Mouse (Mus musculus): Measurements from ENCODE around the gene Gpr84. TPM values are rescaled to one million over a fixed set of nuclear protein-coding genes. Genes with fewer than 3 reads are reported as not detected.

Gene Gpr84
- polyA plus RNA-seq, 1 experiment, result 0.43 TPM

- TF ChIP-seq CTCF (IDR thresholded peaks at IDR 0.05; ENCODE audit: control insufficient read depth, insufficient read depth, insufficient replicate concordance, low read depth, low read length) (no peak), POLR2A (IDR thresholded peaks at IDR 0.05; ENCODE audit: control insufficient read depth, low read depth, low read length) (no peak)
- Histone ChIP-seq H3K4me3 (ENCODE audit: control insufficient read depth, low read depth, low read length) (no peak overlapping the region), H3K27me3 (ENCODE audit: control insufficient read depth, insufficient read depth, low read length) (no peaks in the 10 kb centered on the region), H3K4me1 (ENCODE audit: control insufficient read depth, insufficient read depth, low read length) (peaks cover 3% of the 10 kb centered on the region), H3K27ac (ENCODE audit: control insufficient read depth, insufficient read depth, low read depth, low read length) (no peak overlapping the region), H3K36me3 (ENCODE audit: control insufficient read depth, insufficient read depth, low read length) (peaks cover 2% of the 10 kb centered on the region)
Observed at GRCm38 (mm10) chr15:103294649-103295048, 15.8 kb downstream of the Gpr84 start.

- peaks cover 2% of the 10 kb centered on the region for H3K36me3 ChIP-seq (ENCODE audit: control insufficient read depth, insufficient read depth, low read length)
- H3K27me3 ChIP-seq (ENCODE audit: control insufficient read depth, insufficient read depth, low read length), result no peaks in the 10 kb centered on the region
- no peak overlapping the region for H3K4me3 ChIP-seq (ENCODE audit: control insufficient read depth, low read depth, low read length)
- TF ChIP-seq CTCF (IDR thresholded peaks at IDR 0.05; ENCODE audit: control insufficient read depth, insufficient read depth, insufficient replicate concordance, low read depth, low read length), result no peak
- no peak for TF ChIP-seq POLR2A (IDR thresholded peaks at IDR 0.05; ENCODE audit: control insufficient read depth, low read depth, low read length)
- no peaks in the 10 kb centered on the region for H3K4me1 ChIP-seq (ENCODE audit: control insufficient read depth, insufficient read depth, low read length)
- H3K27ac ChIP-seq (ENCODE audit: control insufficient read depth, insufficient read depth, low read depth, low read length), result no peak overlapping the region
Observed at GRCm38 (mm10) chr15:103293375-103293774, 17.0 kb downstream of the Gpr84 start.

GRCm38 (mm10) chr15:103292673-103293345 lies 17.6 kb downstream of the Gpr84 start:
- Histone ChIP-seq H3K27ac (ENCODE audit: control insufficient read depth, insufficient read depth, low read depth, low read length) (no peak overlapping the region), H3K4me3 (ENCODE audit: control insufficient read depth, low read depth, low read length) (no peak overlapping the region), H3K36me3 (ENCODE audit: control insufficient read depth, insufficient read depth, low read length) (peaks cover 2% of the 10 kb centered on the region), H3K4me1 (ENCODE audit: control insufficient read depth, insufficient read depth, low read length) (no peaks in the 10 kb centered on the region), H3K27me3 (ENCODE audit: control insufficient read depth, insufficient read depth, low read length) (no peaks in the 10 kb centered on the region)
- no peak for TF ChIP-seq POLR2A (IDR thresholded peaks at IDR 0.05; ENCODE audit: control insufficient read depth, low read depth, low read length)
- TF ChIP-seq CTCF (IDR thresholded peaks at IDR 0.05; ENCODE audit: control insufficient read depth, insufficient read depth, insufficient replicate concordance, low read depth, low read length), result no peak

- Histone ChIP-seq H3K4me1 (ENCODE audit: control insufficient read depth, insufficient read depth, low read length) (no peaks in the 10 kb centered on the region), H3K4me3 (ENCODE audit: control insufficient read depth, low read depth, low read length) (peak overlapping the region; percentile 16; the same call in 1 of the 2 replicates), H3K27me3 (ENCODE audit: control insufficient read depth, insufficient read depth, low read length) (no peaks in the 10 kb centered on the region), H3K36me3 (ENCODE audit: control insufficient read depth, insufficient read depth, low read length) (peaks cover 2% of the 10 kb centered on the region), H3K27ac (ENCODE audit: control insufficient read depth, insufficient read depth, low read depth, low read length) (no peak overlapping the region)
- TF ChIP-seq POLR2A (IDR thresholded peaks at IDR 0.05; ENCODE audit: control insufficient read depth, low read depth, low read length), result no peak
- no peak for TF ChIP-seq CTCF (IDR thresholded peaks at IDR 0.05; ENCODE audit: control insufficient read depth, insufficient read depth, insufficient replicate concordance, low read depth, low read length)
Observed at GRCm38 (mm10) chr15:103290843-103291242, 19.6 kb downstream of the Gpr84 start.

GRCm38 (mm10) chr15:103290417-103290816 lies 20.0 kb downstream of the Gpr84 start:
- no peak overlapping the region for H3K27ac ChIP-seq (ENCODE audit: control insufficient read depth, insufficient read depth, low read depth, low read length)
- no peaks in the 10 kb centered on the region for H3K4me1 ChIP-seq (ENCODE audit: control insufficient read depth, insufficient read depth, low read length)

GRCm38 (mm10) chr15:103289600-103289999 lies 20.8 kb downstream of the Gpr84 start:
- TF ChIP-seq CTCF (IDR thresholded peaks at IDR 0.05; ENCODE audit: control insufficient read depth, insufficient read depth, insufficient replicate concordance, low read depth, low read length) (no peak), POLR2A (IDR thresholded peaks at IDR 0.05; ENCODE audit: control insufficient read depth, low read depth, low read length) (no peak)
- H3K36me3 ChIP-seq (ENCODE audit: control insufficient read depth, insufficient read depth, low read length), result peaks cover 2% of the 10 kb centered on the region
- no peak overlapping the region for H3K27ac ChIP-seq (ENCODE audit: control insufficient read depth, insufficient read depth, low read depth, low read length)

More at GRCm38 (mm10) chr15:103290417-103290816, 20.0 kb downstream of the Gpr84 start:
- peak overlapping the region; percentile 16; the same call in 1 of the 2 replicates for H3K4me3 ChIP-seq (ENCODE audit: control insufficient read depth, low read depth, low read length)
- H3K27me3 ChIP-seq (ENCODE audit: control insufficient read depth, insufficient read depth, low read length), result no peaks in the 10 kb centered on the region
- peaks cover 2% of the 10 kb centered on the region for H3K36me3 ChIP-seq (ENCODE audit: control insufficient read depth, insufficient read depth, low read length)
- TF ChIP-seq POLR2A (IDR thresholded peaks at IDR 0.05; ENCODE audit: control insufficient read depth, low read depth, low read length) (no peak), CTCF (IDR thresholded peaks at IDR 0.05; ENCODE audit: control insufficient read depth, insufficient read depth, insufficient replicate concordance, low read depth, low read length) (no peak)

GRCm38 (mm10) chr15:103285778-103286417 lies 24.5 kb downstream of the Gpr84 start:
- H3K4me3 ChIP-seq (ENCODE audit: control insufficient read depth, low read depth, low read length), result no peak overlapping the region
- no peaks in the 10 kb centered on the region for H3K4me1 ChIP-seq (ENCODE audit: control insufficient read depth, insufficient read depth, low read length)
- no peak overlapping the region for H3K27ac ChIP-seq (ENCODE audit: control insufficient read depth, insufficient read depth, low read depth, low read length)
- H3K27me3 ChIP-seq (ENCODE audit: control insufficient read depth, insufficient read depth, low read length), result no peaks in the 10 kb centered on the region
- no peak for TF ChIP-seq POLR2A (IDR thresholded peaks at IDR 0.05; ENCODE audit: control insufficient read depth, low read depth, low read length)
- TF ChIP-seq CTCF (IDR thresholded peaks at IDR 0.05; ENCODE audit: control insufficient read depth, insufficient read depth, insufficient replicate concordance, low read depth, low read length), result no peak
- no peaks in the 10 kb centered on the region; the same call in 1 of the 2 replicates for H3K36me3 ChIP-seq (ENCODE audit: control insufficient read depth, insufficient read depth, low read length)

More at GRCm38 (mm10) chr15:103289600-103289999, 20.8 kb downstream of the Gpr84 start:
- H3K4me1 ChIP-seq (ENCODE audit: control insufficient read depth, insufficient read depth, low read length), result no peaks in the 10 kb centered on the region
- H3K4me3 ChIP-seq (ENCODE audit: control insufficient read depth, low read depth, low read length), result no peak overlapping the region
- no peaks in the 10 kb centered on the region for H3K27me3 ChIP-seq (ENCODE audit: control insufficient read depth, insufficient read depth, low read length)
